ENCODE assay signal across 10 mouse cellular contexts in the genomic region with DNA sequence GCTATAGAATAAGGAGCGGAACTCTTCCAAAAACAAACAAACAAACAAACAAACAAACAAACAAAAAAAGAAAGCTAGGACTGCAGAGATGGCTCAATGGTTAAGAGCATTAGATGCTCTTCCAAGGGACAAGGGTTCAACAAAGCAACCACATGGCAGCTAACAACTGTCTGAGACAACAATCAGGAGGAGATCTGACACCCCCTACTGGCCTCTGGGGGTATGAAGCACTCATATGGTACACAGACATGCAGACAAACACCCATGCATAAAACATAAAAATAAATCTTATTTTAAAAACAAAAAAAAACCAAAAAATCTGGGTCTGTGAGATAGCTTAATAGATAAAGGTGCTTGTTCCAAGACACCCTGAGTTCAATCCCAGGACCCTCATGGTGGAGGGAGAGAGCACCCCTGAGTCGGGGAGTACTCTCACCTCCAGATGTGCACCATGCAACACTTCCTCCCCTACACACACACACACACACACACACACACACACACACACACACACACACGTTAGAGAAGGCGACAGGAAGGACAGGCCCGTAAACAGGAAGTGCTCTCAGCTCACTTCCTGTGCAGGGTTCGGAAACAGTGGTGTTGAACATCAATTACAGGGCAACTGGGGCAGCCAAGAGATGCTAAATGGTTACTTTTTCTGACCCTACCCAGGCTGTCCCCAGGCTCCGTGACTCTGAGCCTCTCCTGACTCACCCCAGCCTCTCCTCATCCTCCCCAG. TPM values are rescaled to one million over a fixed set of nuclear protein-coding genes. Genes with fewer than 3 reads are reported as not detected.
DNase-seq lines count a peak whose midpoint lies in the region; ATAC-seq and TF ChIP-seq lines count a peak whose summit lies in the region.
"Had no signal": no experiment of that assay in that cellular context is flagged by ENCODE, and none has a peak within 500 bp of the region (broad histone marks: within the 10 kb centered on the region; RNA-seq: fewer than 3 reads in every experiment).

No protein-coding gene starts in this region.

- H3K4me3 ChIP-seq in gastrocnemius, adult 2 months: no peak overlapping the region
- no peak overlapping the region for H3K4me3 ChIP-seq in macrophage (ENCODE audit: inconsistent target)
- H3K4me3 ChIP-seq: limb, embryonic 15.5 days had no signal

- peaks cover 50% of the 10 kb centered on the region; the same call in 1 of the 2 replicates for H3K36me3 ChIP-seq in macrophage (ENCODE audit: inconsistent target)

- peak; percentile 75 for ATAC-seq in inflammation-experienced regulatory T-cells, adult 6 months

- peak overlapping the region; percentile 44; the same call in 1 of the 2 replicates for H3K27ac ChIP-seq in gastrocnemius, adult 2 months
- H3K27ac ChIP-seq in macrophage: 0 out of 2 replicates have a peak overlapping the region, but pooled peaks have one; percentile 21

- 68% methylated on average over 4 of the region's 7 CpGs for WGBS in macrophage (ENCODE audit: missing documents)

- intact Hi-C loops in gastrocnemius, adult 2 months (cut with DNase I): no loop called here
- intact Hi-C loops in gastrocnemius, postnatal 36 days (cut with DNase I): no loop called here

- no peak for DNase-seq in gastrocnemius, adult 2 months
- DNase-seq in gastrocnemius, postnatal 4 days (ENCODE audit: low spot score in 2 of 2): no peak
- peak; percentile 73 to 76 for DNase-seq in B cell, adult 2 months
- DNase-seq in ovary, postnatal 36 days (ENCODE audit: low spot score): no peak
- no peak for DNase-seq in urinary bladder, postnatal 14 days (ENCODE audit: low spot score)
- no peak for DNase-seq in gastrocnemius, postnatal 36 days

- TF ChIP-seq CTCF in gastrocnemius, adult 2 months (IDR thresholded peaks at IDR 0.05): peak; percentile 12; the same call in 1 of the 2 replicates

- H3K79me2 ChIP-seq in macrophage (ENCODE audit: inconsistent target): peaks cover 61% of the 10 kb centered on the region

RNA-seq across cellular contexts. Expression of a gene that starts 12.3 kb away (rescaled TPM):
- 1 to 10 TPM; 4.0 to 4.4 TPM for total RNA-seq in gastrocnemius, adult 2 months (2021)
- total RNA-seq in gastrocnemius, postnatal 4 days (2021): 10 to 100 TPM; 66.9 to 68.8 TPM
- polyA plus RNA-seq in inflammation-experienced regulatory T-cells, adult 6 months (2017; shearing (Covaris generic)): 1 to 10 TPM; 2.8 to 4.2 (median 3.7) TPM
- total RNA-seq in macrophage (2018; cell fraction: chromatin; rRNA removed): 100 to 1,000 TPM in 5 of 26 experiments, 10 to 100 TPM in 21; 14.6 to 140 (median 53.0) TPM
- total RNA-seq in macrophage (2018; cell fraction: cytosol; rRNA removed): 100 to 1,000 TPM in 7 of 26 experiments, 10 to 100 TPM in 19; 44.2 to 125 (median 76.8) TPM
- 100 to 1,000 TPM in 8 of 26 experiments, 10 to 100 TPM in 18; 43.1 to 131 (median 86.6) TPM for total RNA-seq in macrophage (2018; cell fraction: nucleus; rRNA removed)
- polyA plus RNA-seq in macrophage (2018): 40.4 to 80.7 TPM (median 48.0 TPM) in 3 replicates
- 1 to 10 TPM; 4.6 to 5.2 TPM for total RNA-seq in gastrocnemius, postnatal 36 days (2021)

RNA-seq across cellular contexts. Expression of a gene that starts 29.4 kb away (rescaled TPM):
- total RNA-seq in gastrocnemius, adult 2 months (2021): 1 to 10 TPM; 3.2 to 6.1 TPM
- total RNA-seq in gastrocnemius, postnatal 4 days (2021): 10 to 100 TPM; 11.4 to 13.8 TPM
- polyA plus RNA-seq in inflammation-experienced regulatory T-cells, adult 6 months (2017; shearing (Covaris generic)): 10 to 100 TPM; 16.8 to 44.8 (median 23.1) TPM
- 100 to 1,000 TPM in 1 of 26 experiments, 10 to 100 TPM in 24, 1 to 10 TPM in 1; 8.4 to 105 (median 42.7) TPM for total RNA-seq in macrophage (2018; cell fraction: chromatin; rRNA removed)
- 10 to 100 TPM; 24.5 to 80.6 (median 54.7) TPM for total RNA-seq in macrophage (2018; cell fraction: cytosol; rRNA removed)
- total RNA-seq in macrophage (2018; cell fraction: nucleus; rRNA removed): 100 to 1,000 TPM in 2 of 26 experiments, 10 to 100 TPM in 24; 14.8 to 111 (median 57.4) TPM
- polyA plus RNA-seq in macrophage (2018): 33.7 to 75.9 TPM (median 52.2 TPM) in 3 replicates
- 1 to 10 TPM; 3.5 to 3.8 TPM for total RNA-seq in gastrocnemius, postnatal 36 days (2021)
- total RNA-seq: CH12.LX had no signal

Comparison
In these comparisons a context has a peak if more than half of its experiments do, and no peak if none do; other contexts are left out.
1. RNA of a gene that starts 12.3 kb away (total RNA-seq): 66.9 to 68.8 TPM in gastrocnemius, postnatal 4 days; 4.6 to 5.2 TPM in gastrocnemius, postnatal 36 days and 4.0 to 4.4 TPM in gastrocnemius, adult 2 months; every median in the first group is over 10 times any median in the second.
2. DNase-seq: peak in B cell, adult 2 months (2 of 2); none in gastrocnemius, adult 2 months (single experiment), gastrocnemius, postnatal 4 days (0 of 2), ovary, postnatal 36 days (single experiment), urinary bladder, postnatal 14 days (single experiment) and gastrocnemius, postnatal 36 days (0 of 2).